Mouse (Mus musculus): ENCODE data around the gene Glis3. TPM values are rescaled to one million over a fixed set of nuclear protein-coding genes. Genes with fewer than 3 reads are reported as not detected.

Gene Glis3
- polyA plus RNA-seq, 1 experiment from 2014 or later: 3.8 TPM

DNA sequence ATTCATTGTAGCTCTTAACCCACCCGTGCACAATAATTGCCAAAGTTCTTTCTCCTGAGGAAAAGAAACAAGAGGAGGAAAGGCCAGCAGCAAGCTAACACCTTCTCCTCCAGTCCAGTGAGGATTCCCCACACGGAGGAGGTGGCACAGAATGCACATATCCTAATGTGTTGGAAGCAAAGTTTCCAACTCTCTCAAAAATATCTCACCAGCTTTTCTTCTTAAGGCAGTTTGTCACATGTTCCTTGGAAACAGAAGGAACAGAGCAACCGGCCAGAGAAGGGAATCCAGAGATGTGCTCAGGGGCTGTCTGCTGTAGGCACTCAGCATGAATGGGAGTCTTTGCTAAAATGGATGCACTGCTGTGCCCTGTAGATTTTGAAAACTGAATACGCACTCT, 441.8 kb downstream of the Glis3 start:
- ATAC-seq (ENCODE audit: insufficient number of reproducible peaks, insufficient read depth, low FRiP score, low TSS enrichment, low read depth): no peak
- Histone ChIP-seq H3K27me3 (no peaks in the 10 kb centered on the region), H3K27ac (no peak overlapping the region), H3K4me2 (no peak overlapping the region), H3K36me3 (no peaks in the 10 kb centered on the region), H3K4me3 (replicated peaks) (no peak overlapping the region), H3K9me3 (no peaks in the 10 kb centered on the region), H3K4me1 (replicated peaks) (no peaks in the 10 kb centered on the region), H3K9ac (replicated peaks) (no peak overlapping the region)
- 83% methylated on average over 4 of the region's 4 CpGs for WGBS

DNA sequence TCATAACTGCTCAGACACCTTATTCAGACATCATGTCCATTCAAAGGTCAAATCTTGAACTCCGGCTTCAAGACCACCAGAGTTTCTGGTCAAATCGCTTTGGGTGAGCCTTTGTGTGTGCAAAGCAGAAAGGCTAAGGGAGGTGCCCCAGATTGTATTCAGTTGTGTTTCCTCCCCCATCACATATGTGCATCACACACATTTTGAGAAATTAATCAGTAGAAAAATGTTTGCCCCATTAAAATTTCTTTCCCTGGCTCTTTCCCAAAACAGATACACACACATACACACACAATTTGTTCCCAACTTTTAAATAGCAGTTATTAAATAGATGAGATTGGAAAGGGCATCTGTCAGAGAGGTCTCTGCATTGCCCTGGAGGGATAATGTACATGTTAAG, 442.3 kb downstream of the Glis3 start:
- Histone ChIP-seq H3K36me3 (no peaks in the 10 kb centered on the region), H3K4me2 (no peak overlapping the region), H3K9ac (replicated peaks) (no peak overlapping the region), H3K4me3 (replicated peaks) (no peak overlapping the region), H3K4me1 (replicated peaks) (no peaks in the 10 kb centered on the region), H3K9me3 (no peaks in the 10 kb centered on the region), H3K27ac (no peak overlapping the region), H3K27me3 (no peaks in the 10 kb centered on the region)
- no peak for ATAC-seq (ENCODE audit: insufficient number of reproducible peaks, insufficient read depth, low FRiP score, low TSS enrichment, low read depth)
- WGBS: 92% methylated on average over 2 of the region's 2 CpGs

DNA sequence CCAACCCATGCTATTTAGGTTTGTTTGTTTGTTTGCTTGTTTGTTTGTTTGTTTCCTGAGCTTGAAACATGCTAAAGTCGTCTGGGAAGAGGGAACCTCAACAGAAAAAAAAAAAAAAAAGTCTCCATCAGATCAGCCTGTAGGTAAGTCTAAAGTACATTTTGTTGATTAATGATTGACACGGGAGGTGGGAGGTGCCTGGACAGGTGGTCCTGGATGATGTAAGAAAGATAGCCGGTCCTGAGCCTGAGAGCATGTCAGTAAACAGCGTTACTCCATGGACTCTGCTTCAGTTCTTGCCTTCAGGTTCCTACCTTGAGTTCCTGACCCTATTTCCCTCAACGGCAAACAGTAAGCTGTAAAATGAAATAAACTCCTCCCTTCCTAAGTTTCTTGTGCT, 444.3 kb downstream of the Glis3 start:
- ATAC-seq (ENCODE audit: insufficient number of reproducible peaks, insufficient read depth, low FRiP score, low TSS enrichment, low read depth): no peak
- Histone ChIP-seq H3K27me3 (no peaks in the 10 kb centered on the region), H3K4me2 (no peak overlapping the region), H3K4me3 (replicated peaks) (no peak overlapping the region), H3K27ac (no peak overlapping the region), H3K9ac (replicated peaks) (no peak overlapping the region), H3K9me3 (no peaks in the 10 kb centered on the region), H3K4me1 (replicated peaks) (no peaks in the 10 kb centered on the region), H3K36me3 (no peaks in the 10 kb centered on the region)
- 83% methylated on average over 5 of the region's 5 CpGs for WGBS

DNA sequence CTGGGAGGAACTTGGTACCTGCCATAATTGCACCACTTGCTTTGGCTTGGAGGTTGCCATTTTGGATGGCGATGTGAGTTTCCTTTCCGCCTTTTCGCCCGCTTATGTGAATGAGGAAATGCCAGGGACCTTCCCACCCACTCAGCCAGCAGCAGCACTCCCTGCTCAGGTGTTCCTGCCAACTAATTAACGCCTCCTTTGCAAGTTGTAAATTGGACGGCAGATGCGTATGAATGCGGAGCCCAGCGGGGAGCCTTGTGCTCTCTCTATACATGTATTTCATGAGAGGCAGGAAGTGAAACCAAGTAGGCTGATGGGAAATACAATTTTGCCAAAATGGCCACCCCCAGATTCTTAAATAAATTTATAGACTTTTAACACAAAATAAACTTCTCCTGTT, 444.8 kb downstream of the Glis3 start:
- H3K9ac ChIP-seq (replicated peaks): no peak overlapping the region
- no peaks in the 10 kb centered on the region for H3K9me3 ChIP-seq
- no peaks in the 10 kb centered on the region for H3K36me3 ChIP-seq
- H3K4me3 ChIP-seq (replicated peaks): no peak overlapping the region
- no peak for ATAC-seq (ENCODE audit: insufficient number of reproducible peaks, insufficient read depth, low FRiP score, low TSS enrichment, low read depth)
- no peaks in the 10 kb centered on the region for H3K4me1 ChIP-seq (replicated peaks)
- WGBS: 69% methylated on average over 9 of the region's 9 CpGs
- H3K4me2 ChIP-seq: no peak overlapping the region
- no peaks in the 10 kb centered on the region for H3K27me3 ChIP-seq
- no peak overlapping the region for H3K27ac ChIP-seq

DNA sequence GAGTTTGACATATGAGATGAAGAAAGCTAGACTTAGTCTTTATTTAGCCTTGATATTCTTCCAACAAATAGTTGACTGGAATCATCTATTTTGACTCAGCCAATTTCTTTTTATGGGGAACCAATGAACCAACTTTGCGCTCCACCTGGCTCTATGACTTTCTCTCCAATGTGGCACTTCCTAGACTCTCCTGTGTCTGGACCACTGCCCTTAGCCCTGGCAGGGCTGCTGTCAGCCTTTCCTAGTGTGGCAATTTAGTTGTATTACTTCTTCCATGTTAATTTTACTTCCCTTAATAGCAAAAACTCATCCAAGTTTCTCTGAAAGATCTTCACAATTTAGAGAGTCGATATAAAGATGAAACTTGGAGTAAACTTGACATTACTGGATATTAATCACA, 445.2 kb downstream of the Glis3 start:
- H3K9ac ChIP-seq (replicated peaks): no peak overlapping the region

DNA sequence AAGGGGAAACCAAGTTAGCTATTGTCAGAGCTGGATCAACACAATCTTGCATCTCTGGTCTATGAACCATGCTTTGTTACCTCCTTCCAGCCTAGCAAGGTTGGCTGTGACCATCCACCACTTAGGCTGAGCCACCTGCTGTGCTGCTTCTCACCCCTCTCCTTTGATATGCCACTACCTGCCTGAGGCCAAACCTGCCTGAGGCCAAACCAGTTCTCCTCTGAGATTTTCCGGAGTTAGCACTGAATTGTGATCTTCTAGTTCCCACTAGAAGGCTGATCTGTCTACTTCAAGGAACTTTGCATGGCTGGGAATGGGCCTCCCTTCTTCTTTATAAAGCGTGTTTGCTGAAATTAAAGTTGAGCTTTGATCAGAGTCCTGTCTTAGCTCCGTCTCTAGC, 448.4 kb downstream of the Glis3 start:
- Histone ChIP-seq H3K9me3 (no peaks in the 10 kb centered on the region), H3K9ac (replicated peaks) (no peak overlapping the region), H3K4me2 (no peak overlapping the region), H3K27ac (no peak overlapping the region), H3K4me3 (replicated peaks) (no peak overlapping the region), H3K27me3 (no peaks in the 10 kb centered on the region), H3K36me3 (no peaks in the 10 kb centered on the region), H3K4me1 (replicated peaks) (no peaks in the 10 kb centered on the region)
- ATAC-seq (ENCODE audit: insufficient number of reproducible peaks, insufficient read depth, low FRiP score, low TSS enrichment, low read depth): no peak
- WGBS: 60% methylated on average over 3 of the region's 3 CpGs

More for the DNA sequence above, 445.2 kb downstream of the Glis3 start:
- no peaks in the 10 kb centered on the region for H3K4me1 ChIP-seq (replicated peaks)
- H3K36me3 ChIP-seq: no peaks in the 10 kb centered on the region
- no peak overlapping the region for H3K27ac ChIP-seq
- 90% methylated on average over 2 of the region's 2 CpGs for WGBS
- no peaks in the 10 kb centered on the region for H3K9me3 ChIP-seq
- H3K27me3 ChIP-seq: no peaks in the 10 kb centered on the region
- H3K4me3 ChIP-seq (replicated peaks): no peak overlapping the region
- ATAC-seq (ENCODE audit: insufficient number of reproducible peaks, insufficient read depth, low FRiP score, low TSS enrichment, low read depth): no peak
- H3K4me2 ChIP-seq: no peak overlapping the region

DNA sequence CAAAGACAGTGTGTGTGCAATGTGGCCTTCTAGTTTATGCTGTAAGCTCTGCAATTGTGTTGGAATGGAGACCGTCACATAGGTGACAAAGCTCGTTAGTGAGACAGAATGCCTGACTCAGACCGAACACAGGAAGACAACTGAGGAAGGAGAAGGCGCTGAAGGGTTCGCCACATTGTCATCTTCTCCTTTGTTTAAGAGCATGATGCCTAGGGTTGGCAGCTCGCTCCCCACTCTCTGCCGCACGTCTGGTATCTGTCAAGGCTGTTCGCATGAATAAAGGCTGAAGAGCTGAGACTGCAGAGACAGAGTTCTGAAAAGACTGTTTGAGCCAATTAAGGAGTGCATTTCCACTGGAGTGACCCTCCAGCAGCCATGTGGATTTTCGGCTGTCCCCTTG, 452.4 kb downstream of the Glis3 start:
- 65% methylated on average over 10 of the region's 10 CpGs for WGBS
- no peak overlapping the region for H3K4me3 ChIP-seq (replicated peaks)
- no peak for ATAC-seq (ENCODE audit: insufficient number of reproducible peaks, insufficient read depth, low FRiP score, low TSS enrichment, low read depth)

DNA sequence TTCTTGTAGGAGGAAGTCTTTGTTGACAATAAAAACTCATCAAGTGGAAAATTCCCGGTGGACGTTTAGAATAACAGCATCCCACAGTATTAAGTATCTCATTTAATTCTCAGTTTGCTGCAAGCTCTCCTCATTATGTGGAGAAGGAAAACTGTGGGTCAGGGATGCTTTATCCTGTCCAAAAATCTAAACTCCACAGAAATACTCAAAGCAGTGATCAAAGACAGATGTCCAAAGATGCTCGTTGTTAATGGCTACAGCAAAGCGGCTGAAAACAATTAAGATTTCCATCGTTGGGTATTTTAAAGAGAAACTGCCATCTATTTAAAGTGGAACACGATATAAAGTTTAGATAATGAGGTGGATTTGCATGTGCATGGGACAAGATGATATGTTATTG, 454.2 kb downstream of the Glis3 start:
- Histone ChIP-seq H3K27me3 (no peaks in the 10 kb centered on the region), H3K4me2 (no peak overlapping the region), H3K36me3 (no peaks in the 10 kb centered on the region), H3K27ac (no peak overlapping the region), H3K9me3 (no peaks in the 10 kb centered on the region), H3K9ac (replicated peaks) (no peak overlapping the region), H3K4me1 (replicated peaks) (no peaks in the 10 kb centered on the region), H3K4me3 (replicated peaks) (no peak overlapping the region)
- WGBS: 24% methylated on average over 6 of the region's 6 CpGs
- ATAC-seq (ENCODE audit: insufficient number of reproducible peaks, insufficient read depth, low FRiP score, low TSS enrichment, low read depth): no peak

More for the DNA sequence above, 452.4 kb downstream of the Glis3 start:
- Histone ChIP-seq H3K9ac (replicated peaks) (no peak overlapping the region), H3K4me1 (replicated peaks) (no peaks in the 10 kb centered on the region), H3K27me3 (no peaks in the 10 kb centered on the region), H3K36me3 (no peaks in the 10 kb centered on the region), H3K4me2 (no peak overlapping the region), H3K9me3 (no peaks in the 10 kb centered on the region), H3K27ac (no peak overlapping the region)

DNA sequence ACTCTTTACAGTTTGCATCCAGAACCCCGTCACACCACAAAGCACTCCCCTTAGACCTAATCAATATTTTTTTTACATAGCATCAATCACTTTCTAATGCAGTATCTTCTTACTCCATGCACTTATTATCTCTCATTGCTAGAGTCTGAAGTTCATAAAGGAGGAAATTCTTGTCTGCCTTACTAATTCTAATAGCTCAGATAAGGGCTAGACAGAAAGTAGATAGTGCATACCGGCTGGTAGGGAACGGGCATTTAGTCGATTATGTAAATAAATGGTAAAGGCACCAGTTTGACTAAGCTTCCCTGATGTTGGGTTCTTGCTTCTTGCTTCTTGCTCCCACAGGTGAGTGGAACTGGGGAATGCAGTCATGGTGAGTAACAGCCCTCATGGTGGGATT, 468.2 kb downstream of the Glis3 start:
- ATAC-seq (ENCODE audit: insufficient number of reproducible peaks, insufficient read depth, low FRiP score, low TSS enrichment, low read depth): no peak
- Histone ChIP-seq H3K27ac (no peak overlapping the region), H3K4me3 (replicated peaks) (no peak overlapping the region), H3K4me1 (replicated peaks) (no peaks in the 10 kb centered on the region), H3K27me3 (no peaks in the 10 kb centered on the region), H3K36me3 (no peaks in the 10 kb centered on the region), H3K9ac (replicated peaks) (no peak overlapping the region), H3K4me2 (no peak overlapping the region), H3K9me3 (0 out of 2 replicates have a peak, but pooled peaks cover 4% of the 10 kb centered on the region)
- 94% methylated on average over 4 of the region's 4 CpGs for WGBS

Other genes starting within 250 kb of the Glis3 start
- gene Slc1a1, start 155.0 kb upstream of the Glis3 start, polyA plus RNA-seq (2016; fragmentation: Nextera tagmentation; extraction: Ambion mirVana): 0.34 and 0.67 TPM in 2 replicates